Mouse (Mus musculus) liver, embryonic 14.5 days (tissue): ENCODE measurements around the gene Sidt2.

ENCODE experiments used
- CTCF ChIP-seq: IDR thresholded peaks from 2 replicates; pipeline ENCODE4 v1.5.1; 2016; ENCODE audit warnings: antibody characterized with exemption, low read depth, control low read depth
- EP300 ChIP-seq: IDR thresholded peaks from 2 replicates; pipeline ENCODE4 v1.6.1; 2016; ENCODE audit warnings: antibody characterized with exemption, low read depth

- TF ChIP-seq EP300 (no peak), CTCF (no peak)
Observed at GRCm38 (mm10) chr9:45915659-45916058, 39.4 kb downstream of the Sidt2 start.
